Mouse (Mus musculus): ENCODE data around the gene Fnip2. TPM values are rescaled to one million over a fixed set of nuclear protein-coding genes. Genes with fewer than 3 reads are reported as not detected.

Fnip2 gene
- polyA plus RNA-seq, 2 experiments = 4.1 to 7.5 TPM

- ATAC-seq (ENCODE audit: low FRiP score, low read depth) (no peak), DNase-seq (ENCODE audit: low spot score) (no peak)
- H3K27ac ChIP-seq (replicated peaks; ENCODE audit: low read depth, low read length) = no peak overlapping the region
- H3K4me2 ChIP-seq (replicated peaks; ENCODE audit: low read depth, low read length, severe bottlenecking) = no peak overlapping the region
- TF ChIP-seq POLR2A (IDR thresholded peaks at IDR 0.05; ENCODE audit: borderline replicate concordance, extremely low read depth, insufficient read depth, insufficient read length) = no peak
- no peak overlapping the region for H3K4me3 ChIP-seq (replicated peaks; ENCODE audit: low read length)
- H3K36me3 ChIP-seq (ENCODE audit: control insufficient read depth, insufficient read depth, low read length) = no peaks in the 10 kb centered on the region
- H3K9me3 ChIP-seq (ENCODE audit: control insufficient read depth, low read length) = no peaks in the 10 kb centered on the region
- H3K27me3 ChIP-seq (ENCODE audit: control insufficient read depth, insufficient read depth, low read length) = no peaks in the 10 kb centered on the region
- no peak overlapping the region for H3K9ac ChIP-seq (ENCODE audit: low read depth, low read length, severe bottlenecking)
- H3K4me1 ChIP-seq (ENCODE audit: control insufficient read depth, insufficient read depth, low read length) = peaks cover 11% of the 10 kb centered on the region
- WGBS = 88% methylated on average over 4 of the region's 4 CpGs
Measured at GRCm38 (mm10) chr3:79523349-79523748, 44.2 kb downstream of the Fnip2 start.

- DNase-seq (ENCODE audit: low spot score) (no peak), ATAC-seq (ENCODE audit: low FRiP score, low read depth) (no peak)
- 68% methylated on average over 9 of the region's 9 CpGs for WGBS
Measured at GRCm38 (mm10) chr3:79519862-79520261, 47.7 kb downstream of the Fnip2 start.

GRCm38 (mm10) chr3:79518761-79519527 is 48.7 kb downstream of the Fnip2 start:
- TF ChIP-seq POLR2A (IDR thresholded peaks at IDR 0.05; ENCODE audit: borderline replicate concordance, extremely low read depth, insufficient read depth, insufficient read length) = no peak
- Histone ChIP-seq H3K36me3 (ENCODE audit: control insufficient read depth, insufficient read depth, low read length) (no peaks in the 10 kb centered on the region), H3K27me3 (ENCODE audit: control insufficient read depth, insufficient read depth, low read length) (no peaks in the 10 kb centered on the region), H3K9ac (ENCODE audit: low read depth, low read length, severe bottlenecking) (no peak overlapping the region), H3K4me1 (ENCODE audit: control insufficient read depth, insufficient read depth, low read length) (peaks cover 13% of the 10 kb centered on the region), H3K4me2 (replicated peaks; ENCODE audit: low read depth, low read length, severe bottlenecking) (no peak overlapping the region), H3K4me3 (replicated peaks; ENCODE audit: low read length) (no peak overlapping the region), H3K27ac (replicated peaks; ENCODE audit: low read depth, low read length) (no peak overlapping the region), H3K9me3 (ENCODE audit: control insufficient read depth, low read length) (no peaks in the 10 kb centered on the region)
- 40% methylated on average over 13 of the region's 13 CpGs for WGBS
- ATAC-seq (ENCODE audit: low FRiP score, low read depth) (0 out of 2 replicates have a peak, but pooled peaks have one; percentile 21), DNase-seq (ENCODE audit: low spot score) (peak; percentile 28)

More at GRCm38 (mm10) chr3:79519862-79520261, 47.7 kb downstream of the Fnip2 start:
- no peak for TF ChIP-seq POLR2A (IDR thresholded peaks at IDR 0.05; ENCODE audit: borderline replicate concordance, extremely low read depth, insufficient read depth, insufficient read length)
- H3K27me3 ChIP-seq (ENCODE audit: control insufficient read depth, insufficient read depth, low read length) = no peaks in the 10 kb centered on the region
- H3K4me3 ChIP-seq (replicated peaks; ENCODE audit: low read length) = no peak overlapping the region
- H3K36me3 ChIP-seq (ENCODE audit: control insufficient read depth, insufficient read depth, low read length) = no peaks in the 10 kb centered on the region
- no peak overlapping the region for H3K27ac ChIP-seq (replicated peaks; ENCODE audit: low read depth, low read length)
- no peaks in the 10 kb centered on the region for H3K9me3 ChIP-seq (ENCODE audit: control insufficient read depth, low read length)
- H3K4me2 ChIP-seq (replicated peaks; ENCODE audit: low read depth, low read length, severe bottlenecking) = no peak overlapping the region
- H3K9ac ChIP-seq (ENCODE audit: low read depth, low read length, severe bottlenecking) = no peak overlapping the region
- H3K4me1 ChIP-seq (ENCODE audit: control insufficient read depth, insufficient read depth, low read length) = peaks cover 13% of the 10 kb centered on the region

- 56% methylated on average over 17 of the region's 17 CpGs for WGBS
- H3K36me3 ChIP-seq (ENCODE audit: control insufficient read depth, insufficient read depth, low read length) = no peaks in the 10 kb centered on the region
- no peak overlapping the region for H3K9ac ChIP-seq (ENCODE audit: low read depth, low read length, severe bottlenecking)
- no peaks in the 10 kb centered on the region for H3K27me3 ChIP-seq (ENCODE audit: control insufficient read depth, insufficient read depth, low read length)
- H3K27ac ChIP-seq (replicated peaks; ENCODE audit: low read depth, low read length) = no peak overlapping the region
- no peaks in the 10 kb centered on the region for H3K9me3 ChIP-seq (ENCODE audit: control insufficient read depth, low read length)
- ATAC-seq (ENCODE audit: low FRiP score, low read depth) (no peak), DNase-seq (ENCODE audit: low spot score) (no peak)
- no peak overlapping the region for H3K4me2 ChIP-seq (replicated peaks; ENCODE audit: low read depth, low read length, severe bottlenecking)
- no peak for TF ChIP-seq POLR2A (IDR thresholded peaks at IDR 0.05; ENCODE audit: borderline replicate concordance, extremely low read depth, insufficient read depth, insufficient read length)
- no peak overlapping the region for H3K4me3 ChIP-seq (replicated peaks; ENCODE audit: low read length)
- peaks cover 13% of the 10 kb centered on the region for H3K4me1 ChIP-seq (ENCODE audit: control insufficient read depth, insufficient read depth, low read length)
Measured at GRCm38 (mm10) chr3:79517884-79518591, 49.6 kb downstream of the Fnip2 start.

GRCm38 (mm10) chr3:79516958-79517357 is 50.6 kb downstream of the Fnip2 start:
- Histone ChIP-seq H3K36me3 (ENCODE audit: control insufficient read depth, insufficient read depth, low read length) (no peaks in the 10 kb centered on the region), H3K4me1 (ENCODE audit: control insufficient read depth, insufficient read depth, low read length) (peaks cover 13% of the 10 kb centered on the region), H3K9me3 (ENCODE audit: control insufficient read depth, low read length) (no peaks in the 10 kb centered on the region), H3K4me3 (replicated peaks; ENCODE audit: low read length) (no peak overlapping the region), H3K27me3 (ENCODE audit: control insufficient read depth, insufficient read depth, low read length) (no peaks in the 10 kb centered on the region), H3K27ac (replicated peaks; ENCODE audit: low read depth, low read length) (no peak overlapping the region), H3K9ac (ENCODE audit: low read depth, low read length, severe bottlenecking) (no peak overlapping the region), H3K4me2 (replicated peaks; ENCODE audit: low read depth, low read length, severe bottlenecking) (no peak overlapping the region)
- DNase-seq (ENCODE audit: low spot score) = no peak
- TF ChIP-seq POLR2A (IDR thresholded peaks at IDR 0.05; ENCODE audit: borderline replicate concordance, extremely low read depth, insufficient read depth, insufficient read length) = no peak
- ATAC-seq (ENCODE audit: low FRiP score, low read depth) = no peak
- WGBS = 92% methylated on average over 4 of the region's 4 CpGs

Data from limb, embryonic 14.5 days (tissue).